Comparison of ENCODE assay signal across 9 mouse cellular contexts in genomic region chr2:166521878-166522611, GRCm38 (mm10).
A peak's percentile ranks its signal among the peaks of the same experiment; 100 is the strongest.
DNase-seq lines count a peak whose midpoint lies in the region; ATAC-seq lines count a peak whose summit lies in the region.
"Had no signal": no experiment of that assay in that cellular context is flagged by ENCODE, and none has a peak within 500 bp of the region (broad histone marks: within the 10 kb centered on the region; RNA-seq: fewer than 3 reads in every experiment).

No protein-coding gene starts in this region.

- peak; percentile 59 for DNase-seq in testis, postnatal 10 days (ENCODE audit: low spot score)
- DNase-seq in testis, postnatal 14 days (ENCODE audit: low spot score): no peak
- DNase-seq in layer of hippocampus, adult 11-12 months (ENCODE audit: low spot score): no peak
- no peak for DNase-seq in embryonic facial prominence, embryonic 10.5 days (ENCODE audit: low spot score)
- DNase-seq: cerebellum, adult 11 months had no signal

- no peaks in the 10 kb centered on the region for H3K36me3 ChIP-seq in forebrain, embryonic 13.5 days (ENCODE audit: poor library complexity, severe bottlenecking)
- no peaks in the 10 kb centered on the region for H3K36me3 ChIP-seq in forebrain, embryonic 12.5 days (replicated peaks)
- H3K36me3 ChIP-seq in intestine, embryonic 15.5 days: no peaks in the 10 kb centered on the region
- H3K36me3 ChIP-seq in stomach, embryonic 16.5 days (ENCODE audit: control insufficient read depth, insufficient read depth, low read length): no peaks in the 10 kb centered on the region
- H3K36me3 ChIP-seq in embryonic facial prominence, embryonic 10.5 days (replicated peaks): no peaks in the 10 kb centered on the region

- peaks cover 23% of the 10 kb centered on the region for H3K4me1 ChIP-seq in forebrain, embryonic 13.5 days
- peaks cover 25% of the 10 kb centered on the region for H3K4me1 ChIP-seq in forebrain, embryonic 12.5 days
- peaks cover 21% of the 10 kb centered on the region for H3K4me1 ChIP-seq in intestine, embryonic 15.5 days (replicated peaks)
- peaks cover 34% of the 10 kb centered on the region for H3K4me1 ChIP-seq in stomach, embryonic 16.5 days (ENCODE audit: control insufficient read depth, insufficient read depth, low read length)
- H3K4me1 ChIP-seq in embryonic facial prominence, embryonic 10.5 days: peaks cover 48% of the 10 kb centered on the region

- peaks cover 54% of the 10 kb centered on the region for H3K27me3 ChIP-seq in forebrain, embryonic 13.5 days
- peaks cover 27% of the 10 kb centered on the region for H3K27me3 ChIP-seq in forebrain, embryonic 12.5 days
- H3K27me3 ChIP-seq in intestine, embryonic 15.5 days (replicated peaks): no peaks in the 10 kb centered on the region
- H3K27me3 ChIP-seq in stomach, embryonic 16.5 days (ENCODE audit: control insufficient read depth, insufficient read depth, low read length): no peaks in the 10 kb centered on the region
- peaks cover 16% of the 10 kb centered on the region for H3K27me3 ChIP-seq in embryonic facial prominence, embryonic 10.5 days (replicated peaks; ENCODE audit: low read depth, poor library complexity, severe bottlenecking)

- H3K27ac ChIP-seq in forebrain, embryonic 13.5 days: no peak overlapping the region
- no peak overlapping the region for H3K27ac ChIP-seq in forebrain, embryonic 12.5 days
- peak overlapping the region; percentile 42 for H3K27ac ChIP-seq in intestine, embryonic 15.5 days
- H3K27ac ChIP-seq in stomach, embryonic 16.5 days (ENCODE audit: low read length): peak overlapping the region; percentile 80
- no peak overlapping the region for H3K27ac ChIP-seq in embryonic facial prominence, embryonic 10.5 days (replicated peaks)

- no peaks in the 10 kb centered on the region for H3K9me3 ChIP-seq in forebrain, embryonic 13.5 days (replicated peaks)
- H3K9me3 ChIP-seq in forebrain, embryonic 12.5 days: no peaks in the 10 kb centered on the region
- H3K9me3 ChIP-seq in intestine, embryonic 15.5 days: no peaks in the 10 kb centered on the region
- no peaks in the 10 kb centered on the region for H3K9me3 ChIP-seq in stomach, embryonic 16.5 days (replicated peaks; ENCODE audit: control insufficient read depth, low read length)
- H3K9me3 ChIP-seq in embryonic facial prominence, embryonic 10.5 days: no peaks in the 10 kb centered on the region

- H3K4me2 ChIP-seq in forebrain, embryonic 13.5 days: peak overlapping the region; percentile 15; the same call in 1 of the 2 replicates
- no peak overlapping the region for H3K4me2 ChIP-seq in forebrain, embryonic 12.5 days
- peak overlapping the region; percentile 22 for H3K4me2 ChIP-seq in intestine, embryonic 15.5 days (replicated peaks)
- H3K4me2 ChIP-seq in stomach, embryonic 16.5 days (ENCODE audit: low read depth, low read length): 0 out of 2 replicates have a peak overlapping the region, but pooled peaks have one; percentile 29

- 34% methylated on average over 16 of the region's 16 CpGs for WGBS in forebrain, embryonic 13.5 days
- 45% methylated on average over 16 of the region's 16 CpGs for WGBS in forebrain, embryonic 12.5 days
- 27% methylated on average over 16 of the region's 16 CpGs for WGBS in intestine, embryonic 15.5 days
- 29% methylated on average over 16 of the region's 16 CpGs for WGBS in stomach, embryonic 16.5 days
- WGBS in embryonic facial prominence, embryonic 10.5 days: 63% methylated on average over 16 of the region's 16 CpGs

- no peak for ATAC-seq in forebrain, embryonic 13.5 days
- ATAC-seq in forebrain, embryonic 12.5 days (ENCODE audit: low FRiP score): no peak
- ATAC-seq in intestine, embryonic 15.5 days: no peak
- no peak for ATAC-seq in stomach, embryonic 16.5 days (ENCODE audit: insufficient read depth, low FRiP score)

- H3K4me3 ChIP-seq in forebrain, embryonic 13.5 days: no peak overlapping the region
- no peak overlapping the region for H3K4me3 ChIP-seq in forebrain, embryonic 12.5 days (replicated peaks)
- H3K4me3 ChIP-seq in intestine, embryonic 15.5 days (replicated peaks): no peak overlapping the region
- H3K4me3 ChIP-seq in stomach, embryonic 16.5 days (replicated peaks; ENCODE audit: low read length): no peak overlapping the region
- no peak overlapping the region for H3K4me3 ChIP-seq in embryonic facial prominence, embryonic 10.5 days

- H3K9ac ChIP-seq in forebrain, embryonic 13.5 days: no peak overlapping the region
- no peak overlapping the region for H3K9ac ChIP-seq in forebrain, embryonic 12.5 days
- no peak overlapping the region for H3K9ac ChIP-seq in intestine, embryonic 15.5 days
- no peak overlapping the region for H3K9ac ChIP-seq in stomach, embryonic 16.5 days (ENCODE audit: low read length)

Comparison
In these comparisons a context has a peak if more than half of its experiments do, and no peak if none do; other contexts are left out.
1. H3K27ac ChIP-seq: peak in intestine, embryonic 15.5 days (single experiment) and stomach, embryonic 16.5 days (single experiment); none in forebrain, embryonic 13.5 days (single experiment), forebrain, embryonic 12.5 days (single experiment) and embryonic facial prominence, embryonic 10.5 days (single experiment).